Mouse (Mus musculus): ENCODE results near the gene Ubr3.

The Ubr3 gene

GRCm38 (mm10) chr2:69897039-69897617, at the start of gene Ubr3:
TSS of gene Ubr3 (plus strand) at chr2:69897246.
- in situ Hi-C loops (cut with MseI, MboI): no loop called here

DNA sequence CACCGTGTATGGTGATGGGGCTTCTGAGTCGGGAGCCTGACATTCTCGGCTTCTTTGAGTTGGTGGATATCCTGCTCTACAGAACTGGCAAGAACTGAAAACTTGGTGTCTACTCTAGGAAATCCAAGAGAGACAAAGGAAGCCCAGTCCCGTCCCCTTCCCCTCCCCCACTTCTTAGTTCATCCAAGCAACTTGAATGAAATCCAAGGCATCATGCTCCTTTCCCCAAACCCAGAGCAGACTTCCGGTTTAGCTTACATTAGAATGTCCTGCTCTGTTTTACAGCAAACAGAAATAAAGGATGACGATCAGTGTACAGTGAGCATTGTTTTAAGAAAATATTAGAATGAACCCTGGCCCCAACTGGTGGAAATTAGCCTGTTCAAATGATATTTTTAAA, 47.8 kb upstream of the Ubr3 start:
- in situ Hi-C loops (cut with MseI, MboI): no loop called here

- in situ Hi-C loops (cut with MseI, MboI): no loop called here
Measured at GRCm38 (mm10) chr2:69851427-69852058, 45.5 kb upstream of the Ubr3 start.

GRCm38 (mm10) chr2:69856392-69856791, 40.7 kb upstream of the Ubr3 start:
- in situ Hi-C loops (cut with MseI, MboI): no loop called here

DNA sequence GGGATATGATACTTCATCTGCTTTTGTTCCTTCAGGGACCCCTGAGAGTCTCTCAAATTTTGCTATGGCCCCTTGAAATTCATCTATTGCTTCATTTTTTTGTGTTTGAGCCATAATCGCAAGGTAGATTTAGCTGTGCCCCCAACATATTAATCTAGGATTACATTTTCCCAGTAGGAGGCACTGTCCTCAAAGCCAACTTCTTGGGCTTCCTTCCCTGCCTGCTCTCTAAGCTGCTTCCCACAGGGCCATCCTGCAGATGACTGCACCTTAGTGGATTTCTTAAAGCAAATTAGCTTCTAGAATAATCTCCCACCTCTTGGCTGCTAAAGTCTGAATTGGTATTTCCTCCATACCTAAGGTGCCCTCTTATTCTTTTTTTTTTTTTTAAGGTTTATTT, 39.2 kb upstream of the Ubr3 start:
- in situ Hi-C loops (cut with MseI, MboI): no loop called here

- in situ Hi-C loops (cut with MseI, MboI): no loop called here
Measured at GRCm38 (mm10) chr2:69860972-69861452, 36.0 kb upstream of the Ubr3 start.

DNA sequence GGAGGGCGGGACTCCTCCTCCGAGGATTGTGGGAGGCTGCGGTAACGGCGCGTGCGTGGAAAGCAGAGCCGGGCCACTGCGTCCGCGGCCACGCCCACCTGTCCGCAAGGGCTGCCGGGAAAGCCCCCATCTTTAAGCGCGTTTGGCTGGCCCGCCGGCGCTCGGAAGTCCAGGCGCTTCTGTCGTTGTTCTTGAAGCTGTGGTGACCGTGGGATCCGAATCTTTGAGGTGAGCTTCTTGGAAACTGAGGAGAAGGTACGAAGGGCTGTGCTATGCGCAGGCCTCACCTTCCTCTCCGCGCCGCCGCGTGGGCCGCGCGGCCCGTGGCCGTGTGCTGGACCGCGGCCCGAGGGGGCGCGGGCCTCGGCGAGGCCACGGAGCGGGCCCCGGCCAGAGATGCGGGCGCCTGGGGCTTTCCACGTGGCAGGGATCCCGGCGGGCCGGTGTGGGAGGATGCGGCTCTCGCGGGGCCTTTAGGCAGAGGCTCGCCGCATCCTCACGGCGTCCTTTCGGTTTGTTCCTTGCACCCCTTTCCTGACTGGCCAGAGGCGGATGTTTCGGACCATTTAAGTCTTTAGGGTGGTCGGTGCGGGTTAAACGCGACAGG, 35.5 kb upstream of the Ubr3 start, which contains the start of gene Ssb:
TSS of gene Ssb (plus strand) at position 78 of the 607 bp plus-strand sequence.
- in situ Hi-C loops (cut with MseI, MboI): no loop called here

- in situ Hi-C loops (cut with MseI, MboI): no loop called here
Measured at GRCm38 (mm10) chr2:69862117-69862657, 34.9 kb upstream of the Ubr3 start.

DNA sequence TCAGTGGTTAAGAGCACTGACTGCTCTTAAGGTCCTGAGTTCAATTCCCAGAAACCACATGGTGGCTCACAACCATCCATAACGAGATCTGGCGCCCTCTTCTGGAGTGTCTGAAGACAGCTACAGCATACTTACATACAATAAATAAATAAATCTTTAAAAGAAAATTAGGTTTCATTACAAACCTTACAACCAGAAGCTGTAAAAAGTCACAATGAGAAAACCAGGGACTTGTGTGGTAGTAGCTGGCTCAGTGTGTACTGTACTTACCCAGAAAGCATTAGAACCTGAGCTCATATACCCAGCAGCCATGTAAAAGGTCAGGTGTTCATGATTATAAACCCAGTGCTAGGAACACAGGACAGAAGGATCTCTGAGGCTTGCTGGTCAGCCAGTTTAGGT, 13.1 kb upstream of the Ubr3 start:
- in situ Hi-C loops (cut with MseI, MboI): no loop called here

- in situ Hi-C loops (cut with MseI, MboI): no loop called here
Measured at GRCm38 (mm10) chr2:69884581-69884980, 12.5 kb upstream of the Ubr3 start.

DNA sequence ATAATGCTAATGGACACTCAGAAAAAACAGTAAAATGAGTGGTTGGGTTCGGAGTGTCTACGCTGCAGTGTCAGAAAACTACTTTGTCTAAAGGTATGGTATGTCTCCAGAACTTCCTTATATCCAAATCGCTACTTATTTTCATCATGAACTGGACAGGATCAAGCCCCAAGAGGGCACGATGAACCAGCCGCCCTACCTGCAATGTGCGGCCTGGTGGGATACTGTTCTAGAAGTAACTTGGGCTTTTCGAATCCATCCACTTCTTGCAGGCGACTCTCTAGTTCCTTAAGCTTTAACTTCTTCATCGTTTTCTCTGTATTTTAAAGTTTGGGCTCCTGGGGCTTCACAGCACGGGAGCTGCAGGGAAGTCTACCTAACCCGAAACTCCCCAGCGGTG, 12.0 kb upstream of the Ubr3 start:
- in situ Hi-C loops (cut with MseI, MboI): no loop called here

DNA sequence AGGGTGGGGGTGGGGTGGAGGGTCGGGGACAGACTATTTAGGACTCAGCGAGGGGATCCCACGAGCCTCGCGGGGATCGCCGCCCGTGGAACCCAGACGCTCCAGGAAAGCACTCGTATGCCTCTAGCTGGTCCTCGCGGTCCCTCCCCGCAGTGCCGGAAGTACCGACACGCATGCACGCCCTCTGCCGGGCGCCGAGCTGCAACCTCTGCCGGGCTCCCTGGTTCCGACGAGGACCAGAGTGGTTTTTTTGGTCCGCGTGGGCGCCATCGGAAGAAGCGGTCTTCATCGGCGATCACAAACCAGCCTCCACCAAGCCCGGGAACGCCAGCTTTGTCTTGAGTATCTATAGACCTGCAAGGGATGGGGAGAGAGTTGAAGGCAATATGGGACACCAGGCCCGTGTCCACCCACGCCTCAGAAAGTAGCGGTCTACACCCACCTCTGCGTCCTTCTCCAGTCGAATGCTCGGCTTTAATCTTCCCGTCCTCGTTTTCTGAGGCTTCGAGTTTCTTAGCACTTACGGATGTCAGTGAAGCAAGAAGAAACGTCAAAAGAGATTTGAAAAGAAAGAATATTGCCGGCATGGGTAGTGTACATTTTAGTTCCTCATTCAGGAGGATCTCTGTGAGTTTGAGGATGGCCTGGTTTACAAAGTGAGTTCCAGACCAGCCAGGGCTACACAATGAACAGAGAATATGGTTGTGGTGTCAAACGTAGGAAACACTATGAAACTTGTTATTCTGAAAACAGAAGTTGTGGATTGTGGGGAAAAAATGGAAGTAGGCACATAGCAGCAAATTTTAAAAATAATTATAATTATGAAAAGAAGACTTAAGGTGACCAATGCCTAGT, 11.4 kb upstream of the Ubr3 start, which contains the start of gene Mettl5:
TSS of gene Mettl5 (minus strand) at position 165 of the 855 bp plus-strand sequence.
- in situ Hi-C loops (cut with MseI, MboI): no loop called here

DNA sequence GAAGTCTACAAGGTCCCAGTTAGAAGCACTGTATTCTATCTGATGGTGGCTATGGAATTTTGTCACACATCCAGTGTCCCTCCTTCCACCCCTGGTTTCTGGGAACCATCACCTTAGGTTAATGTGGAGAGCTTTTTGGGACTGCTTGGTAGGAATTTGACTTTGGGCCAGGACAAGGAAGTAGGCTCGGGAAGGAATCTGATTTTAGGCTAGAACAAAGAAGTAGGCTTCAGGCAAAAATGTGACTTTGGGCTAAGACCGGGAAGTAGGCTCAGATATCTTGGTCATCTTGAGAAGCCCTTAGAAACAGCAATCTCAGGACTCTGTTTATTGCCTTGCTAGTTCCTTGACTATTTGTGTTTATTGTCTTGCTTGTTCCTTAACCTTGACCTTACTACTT, 8.1 kb upstream of the Ubr3 start:
- in situ Hi-C loops (cut with MseI, MboI): no loop called here

DNA sequence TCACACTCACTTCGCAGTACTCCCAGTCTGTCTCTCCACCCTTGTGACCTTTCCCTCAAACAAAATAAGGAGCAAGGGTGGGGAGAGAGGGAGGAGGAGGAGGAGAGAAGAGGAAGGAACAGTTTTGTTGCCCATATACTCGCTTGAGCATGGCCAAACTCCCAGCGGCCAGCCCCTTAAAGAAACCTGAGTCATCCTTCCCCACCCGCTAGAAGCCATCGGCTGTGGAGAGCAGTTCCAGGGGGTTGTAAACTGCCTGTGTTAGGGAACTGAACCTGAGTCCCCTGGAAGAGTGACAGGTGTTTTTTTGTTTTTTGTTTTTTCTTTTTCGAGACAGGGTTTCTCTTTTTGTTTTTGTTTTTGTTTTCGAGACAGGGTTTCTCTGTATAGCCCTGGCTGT, 6.2 kb upstream of the Ubr3 start:
- in situ Hi-C loops (cut with MseI, MboI): no loop called here

- in situ Hi-C loops (cut with MseI, MboI): no loop called here
Measured at GRCm38 (mm10) chr2:69893145-69893544, 3.9 kb upstream of the Ubr3 start.

GRCm38 (mm10) chr2:69893891-69894290, 3.2 kb upstream of the Ubr3 start:
- in situ Hi-C loops (cut with MseI, MboI): no loop called here

DNA sequence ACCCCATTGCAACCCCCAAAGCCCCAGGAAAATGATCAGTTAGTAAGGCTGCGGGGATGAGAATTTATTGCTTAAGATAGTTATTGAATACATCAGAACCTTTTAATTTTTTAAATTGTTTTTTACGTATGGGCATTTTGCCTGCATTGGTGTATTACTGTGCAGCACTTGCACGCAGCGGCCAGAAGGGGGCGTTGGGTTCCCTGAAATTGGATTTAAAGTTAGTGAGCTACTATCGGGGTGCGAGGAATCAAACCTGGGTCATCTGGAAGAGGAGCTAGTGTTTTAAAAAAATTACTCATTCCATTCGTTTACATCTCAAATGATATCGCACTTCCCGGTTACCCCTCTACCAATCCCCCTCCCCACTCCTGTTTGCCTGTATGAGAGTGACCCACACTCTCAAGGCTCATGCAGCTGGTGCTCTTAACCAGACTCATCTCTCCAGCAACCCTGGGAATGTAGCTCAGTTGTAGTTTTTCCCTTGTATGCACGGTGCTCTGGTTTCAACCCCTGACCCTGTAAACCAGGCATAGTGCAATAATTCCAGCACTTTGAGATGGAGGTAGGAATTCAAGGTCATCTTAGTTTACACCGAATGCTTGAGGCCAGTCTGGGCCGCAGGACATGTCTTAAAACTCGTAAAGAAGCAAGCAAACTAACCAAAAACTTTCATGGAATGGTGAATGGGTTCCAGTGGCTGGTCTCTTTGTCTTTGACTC, 1.4 kb upstream of the Ubr3 start:
- in situ Hi-C loops (cut with MseI, MboI): no loop called here

DNA sequence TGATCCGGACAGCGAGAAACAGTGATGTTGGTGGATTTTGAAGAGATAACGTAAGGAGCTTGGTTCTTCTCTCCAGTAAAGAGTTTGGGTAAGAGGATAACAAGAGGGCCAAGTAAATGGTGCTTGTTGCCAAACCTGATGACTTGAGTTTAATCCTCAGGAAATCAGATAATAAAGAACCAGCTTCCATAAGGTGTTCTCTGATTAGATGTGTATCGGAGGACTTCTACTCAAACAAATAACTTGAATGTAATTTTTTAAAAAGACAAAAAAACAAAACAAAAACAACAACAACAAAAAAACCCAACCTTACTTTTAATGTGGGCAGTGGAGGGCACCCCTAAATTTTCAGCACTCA, 843 bp upstream of the Ubr3 start:
- in situ Hi-C loops (cut with MseI, MboI): no loop called here

DNA sequence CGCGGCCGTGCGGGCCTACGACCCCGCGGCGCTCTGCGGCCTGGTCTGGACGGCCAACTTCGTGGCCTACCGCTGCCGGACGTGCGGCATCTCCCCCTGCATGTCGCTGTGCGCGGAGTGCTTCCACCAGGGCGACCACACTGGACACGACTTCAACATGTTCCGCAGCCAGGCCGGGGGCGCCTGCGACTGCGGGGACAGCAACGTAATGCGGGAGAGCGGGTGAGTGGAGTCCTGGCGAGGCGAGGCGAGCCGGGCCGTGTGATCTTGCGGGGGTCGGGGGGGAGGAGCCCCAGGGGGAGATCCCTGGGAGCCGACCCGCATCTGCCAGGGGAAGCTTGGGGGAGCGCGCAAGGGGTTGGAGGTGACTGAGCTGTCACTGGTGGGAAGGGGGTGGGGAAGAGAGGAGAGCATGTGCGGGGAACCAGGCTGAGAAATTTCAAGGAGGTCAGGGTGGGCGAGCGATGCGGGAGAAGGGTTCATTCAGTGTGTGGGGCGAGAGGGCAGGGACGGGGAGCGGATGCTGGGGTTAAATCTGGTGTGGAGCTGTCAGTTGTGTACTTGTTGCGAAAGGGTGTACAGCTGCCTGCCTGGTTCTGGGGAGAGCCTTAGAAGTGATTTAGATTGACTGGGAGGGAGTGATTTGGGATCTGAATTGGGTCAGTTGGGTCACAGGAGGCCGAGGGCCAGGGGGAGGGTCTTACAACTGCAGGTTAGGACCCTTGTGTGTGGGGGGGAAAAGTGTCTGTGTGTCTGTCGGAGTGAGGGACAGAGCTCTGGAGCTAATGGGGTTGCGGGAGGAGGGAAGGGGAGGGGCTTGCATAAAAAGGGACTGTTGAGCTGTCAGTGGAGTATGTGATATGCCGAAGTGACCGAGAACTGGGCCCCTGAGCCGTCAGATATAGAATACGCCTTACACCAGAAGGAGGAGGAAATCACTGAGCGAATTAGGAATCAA, 851 bp downstream of the Ubr3 start:
- in situ Hi-C loops (cut with MseI, MboI): no loop called here

GRCm38 (mm10) chr2:69903541-69903940, 6.5 kb downstream of the Ubr3 start:
- in situ Hi-C loops (cut with MseI, MboI): no loop called here

All from mouse trophoblast stem cell (cell line).